33 mouse cellular contexts compared by ENCODE assay signal in the genomic region with DNA sequence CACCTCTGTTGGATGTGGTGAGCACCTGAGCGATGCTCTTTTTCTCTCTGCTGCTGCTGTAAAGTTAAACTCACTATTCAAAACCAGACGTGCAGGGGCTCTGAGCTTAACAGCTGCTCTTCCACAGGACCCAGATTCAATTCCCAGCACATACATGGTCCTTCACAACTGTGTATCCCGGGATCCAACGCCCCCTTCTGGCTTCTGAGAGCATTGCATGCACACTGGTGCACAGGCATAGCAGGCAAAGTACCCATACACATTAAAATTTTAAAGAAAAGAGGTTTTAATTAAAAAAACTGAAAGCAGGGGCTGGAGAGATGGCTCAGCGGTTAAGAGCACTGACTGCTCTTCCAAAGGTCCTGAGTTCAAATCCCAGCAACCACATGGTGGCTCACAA. TPM values are rescaled to one million over a fixed set of nuclear protein-coding genes. Genes with fewer than 3 reads are reported as not detected.
DNase-seq lines count a peak whose midpoint lies in the region; ATAC-seq and TF ChIP-seq lines count a peak whose summit lies in the region.
"Had no signal": no experiment of that assay in that cellular context is flagged by ENCODE, and none has a peak within 500 bp of the region (broad histone marks: within the 10 kb centered on the region; RNA-seq: fewer than 3 reads in every experiment).

No protein-coding gene starts in this region.

- H3K36me3 ChIP-seq in intestine, postnatal 0 days (ENCODE audit: control insufficient read depth, insufficient read depth): no peaks in the 10 kb centered on the region
- no peaks in the 10 kb centered on the region for H3K36me3 ChIP-seq in intestine, embryonic 15.5 days
- H3K36me3 ChIP-seq in liver, postnatal 0 days (replicated peaks; ENCODE audit: insufficient read depth, low read length): no peaks in the 10 kb centered on the region
- H3K36me3 ChIP-seq in liver, embryonic 11.5 days (ENCODE audit: control insufficient read depth, insufficient read depth, low read length): no peaks in the 10 kb centered on the region
- no peaks in the 10 kb centered on the region for H3K36me3 ChIP-seq in G1E (replicated peaks)
- no peaks in the 10 kb centered on the region for H3K36me3 ChIP-seq in small intestine, adult 2 months (ENCODE audit: control insufficient read depth, insufficient read depth, low read length)
- H3K36me3 ChIP-seq: heart, embryonic 10.5 days; heart, embryonic 15.5 days; hindbrain, embryonic 12.5 days; neural tube, embryonic 12.5 days had no signal

- ATAC-seq in intestine, postnatal 0 days: no peak
- no peak for ATAC-seq in intestine, embryonic 15.5 days
- no peak for ATAC-seq in liver, postnatal 0 days
- ATAC-seq in liver, embryonic 11.5 days (replicated peaks; ENCODE audit: low FRiP score): no peak
- no peak for ATAC-seq in G1E (ENCODE audit: extremely low read depth, insufficient number of reproducible peaks, low FRiP score, poor library complexity, severe bottlenecking)
- ATAC-seq: forebrain, postnatal 0 days; hindbrain, postnatal 0 days; intestine, embryonic 16.5 days; midbrain, embryonic 16.5 days had no signal

- no peak for TF ChIP-seq EP300 in liver, postnatal 0 days (IDR thresholded peaks at IDR 0.05; ENCODE audit: low read depth)

- TF ChIP-seq CTCF in intestine, postnatal 0 days (IDR thresholded peaks at IDR 0.05; ENCODE audit: low read depth): peak; percentile 32
- TF ChIP-seq CTCF in liver, postnatal 0 days (IDR thresholded peaks at IDR 0.05; ENCODE audit: low read depth): peak; percentile 38
- 0 out of 2 replicates have a peak, but pooled peaks have one; percentile 23 for TF ChIP-seq CTCF in G1E (IDR thresholded peaks at IDR 0.05; ENCODE audit: low read depth, low read length)
- TF ChIP-seq CTCF in small intestine, adult 2 months (IDR thresholded peaks at IDR 0.05; ENCODE audit: extremely low read depth, insufficient read length, insufficient replicate concordance, low read depth, low read length): peak; percentile 11; the same call in 1 of the 2 replicates

- peaks cover 6% of the 10 kb centered on the region; the same call in 1 of the 2 replicates for H3K27me3 ChIP-seq in intestine, postnatal 0 days (replicated peaks; ENCODE audit: control insufficient read depth, insufficient read depth, low read length)
- H3K27me3 ChIP-seq in intestine, embryonic 15.5 days (replicated peaks): peaks cover 12% of the 10 kb centered on the region; the same call in 1 of the 2 replicates
- peaks cover 12% of the 10 kb centered on the region; the same call in 1 of the 2 replicates for H3K27me3 ChIP-seq in liver, postnatal 0 days (ENCODE audit: insufficient read depth, low read length)
- H3K27me3 ChIP-seq in liver, embryonic 11.5 days (replicated peaks; ENCODE audit: control insufficient read depth, insufficient read depth, low read length): peaks cover 12% of the 10 kb centered on the region
- H3K27me3 ChIP-seq in G1E (ENCODE audit: insufficient read depth, low read length): peaks cover 44% of the 10 kb centered on the region
- H3K27me3 ChIP-seq in small intestine, adult 2 months (ENCODE audit: control insufficient read depth, insufficient read depth, low read length): no peaks in the 10 kb centered on the region

- DNase-seq in liver, postnatal 0 days: no peak
- no peak for DNase-seq in liver, embryonic 11.5 days (ENCODE audit: low spot score)
- no peak for DNase-seq in G1E (ENCODE audit: low spot score)
- no peak for DNase-seq in adrenal gland, postnatal 14 days
- DNase-seq: adrenal gland, postnatal 25 days; cerebellum, adult 18-20 months; cerebellum, postnatal 14 days; forebrain, postnatal 0 days; gastrocnemius, postnatal 10 days; kidney, adult 9 months; kidney, postnatal 25 days; left cerebral cortex, postnatal 4 days; lung, adult 18-20 months; lung, postnatal 10 days; right cerebral cortex, adult 18-20 months had no signal

- WGBS in intestine, postnatal 0 days: 52% methylated on average over 5 of the region's 5 CpGs
- whole genome bisulfite sequencing in intestine, embryonic 15.5 days: 56% methylated on average over 5 of the region's 5 CpGs
- 49% methylated on average over 5 of the region's 5 CpGs for WGBS in liver, postnatal 0 days (ENCODE audit: insufficient replicate concordance)
- 43% methylated on average over 5 of the region's 5 CpGs for WGBS in liver, embryonic 11.5 days
- WGBS in small intestine, adult 2 months: 53% methylated on average over 5 of the region's 5 CpGs

- H3K27ac ChIP-seq in intestine, postnatal 0 days (ENCODE audit: low read depth, low read length): no peak overlapping the region
- no peak overlapping the region for H3K27ac ChIP-seq in intestine, embryonic 15.5 days
- no peak overlapping the region for H3K27ac ChIP-seq in liver, postnatal 0 days (ENCODE audit: low read depth)
- no peak overlapping the region for H3K27ac ChIP-seq in liver, embryonic 11.5 days (ENCODE audit: low read depth, low read length)
- H3K27ac ChIP-seq in small intestine, adult 2 months (ENCODE audit: insufficient read depth, low read depth, low read length): no peak overlapping the region
- H3K27ac ChIP-seq: heart, embryonic 10.5 days; heart, embryonic 15.5 days; hindbrain, embryonic 12.5 days; hindbrain, postnatal 0 days; neural tube, embryonic 12.5 days had no signal

- no peak for TF ChIP-seq POLR2A in small intestine, adult 2 months (IDR thresholded peaks at IDR 0.05; ENCODE audit: low read depth, low read length)

- no peak overlapping the region for H3K9ac ChIP-seq in intestine, postnatal 0 days (ENCODE audit: low read depth, low read length)
- H3K9ac ChIP-seq in intestine, embryonic 15.5 days: no peak overlapping the region
- no peak overlapping the region for H3K9ac ChIP-seq in liver, postnatal 0 days (replicated peaks)
- no peak overlapping the region for H3K9ac ChIP-seq in liver, embryonic 11.5 days (ENCODE audit: low read depth, low read length)
- H3K9ac ChIP-seq: forebrain, postnatal 0 days; heart, embryonic 15.5 days; hindbrain, embryonic 12.5 days; neural tube, embryonic 12.5 days had no signal

- no peaks in the 10 kb centered on the region for H3K4me1 ChIP-seq in intestine, postnatal 0 days (replicated peaks; ENCODE audit: control insufficient read depth, insufficient read depth, low read length)
- H3K4me1 ChIP-seq in intestine, embryonic 15.5 days (replicated peaks): no peaks in the 10 kb centered on the region
- H3K4me1 ChIP-seq in liver, postnatal 0 days (ENCODE audit: insufficient read depth): no peaks in the 10 kb centered on the region
- H3K4me1 ChIP-seq in liver, embryonic 11.5 days (replicated peaks; ENCODE audit: control insufficient read depth, insufficient read depth, low read length): no peaks in the 10 kb centered on the region
- no peaks in the 10 kb centered on the region for H3K4me1 ChIP-seq in G1E (ENCODE audit: insufficient read depth, low read depth, low read length)
- H3K4me1 ChIP-seq in small intestine, adult 2 months (ENCODE audit: control insufficient read depth, insufficient read depth, insufficient read length, low read length): 0 out of 2 replicates have a peak, but pooled peaks cover 3% of the 10 kb centered on the region
- H3K4me1 ChIP-seq: hindbrain, embryonic 12.5 days; neural tube, embryonic 12.5 days had no signal

- no peaks in the 10 kb centered on the region for H3K9me3 ChIP-seq in intestine, postnatal 0 days (ENCODE audit: control insufficient read depth)
- H3K9me3 ChIP-seq in intestine, embryonic 15.5 days: no peaks in the 10 kb centered on the region
- H3K9me3 ChIP-seq in liver, postnatal 0 days (ENCODE audit: low read length): no peaks in the 10 kb centered on the region
- H3K9me3 ChIP-seq in liver, embryonic 11.5 days (ENCODE audit: control insufficient read depth, low read length): no peaks in the 10 kb centered on the region
- H3K9me3 ChIP-seq in G1E (replicated peaks): no peaks in the 10 kb centered on the region
- H3K9me3 ChIP-seq: heart, embryonic 10.5 days; heart, embryonic 15.5 days; hindbrain, embryonic 12.5 days; neural tube, embryonic 12.5 days had no signal

- no peak overlapping the region for H3K4me2 ChIP-seq in intestine, postnatal 0 days (replicated peaks; ENCODE audit: low read depth)
- no peak overlapping the region for H3K4me2 ChIP-seq in intestine, embryonic 15.5 days (replicated peaks)
- H3K4me2 ChIP-seq in liver, postnatal 0 days (ENCODE audit: low read depth, low read length): no peak overlapping the region
- H3K4me2 ChIP-seq in liver, embryonic 11.5 days: no peak overlapping the region
- H3K4me2 ChIP-seq: heart, embryonic 15.5 days; hindbrain, embryonic 12.5 days; midbrain, embryonic 11.5 days; neural tube, embryonic 12.5 days had no signal

- no peak overlapping the region for H3K4me3 ChIP-seq in intestine, postnatal 0 days (ENCODE audit: low read depth, low read length)
- H3K4me3 ChIP-seq in intestine, embryonic 15.5 days (replicated peaks): no peak overlapping the region
- H3K4me3 ChIP-seq in liver, postnatal 0 days (ENCODE audit: low read depth, low read length): no peak overlapping the region
- H3K4me3 ChIP-seq in liver, embryonic 11.5 days (ENCODE audit: low read depth, low read length): no peak overlapping the region
- H3K4me3 ChIP-seq in G1E (ENCODE audit: low read depth, low read length): no peak overlapping the region
- H3K4me3 ChIP-seq in small intestine, adult 2 months (ENCODE audit: low read depth, low read length): no peak overlapping the region
- H3K4me3 ChIP-seq: erythroblast, embryonic 14.5 days; heart, embryonic 10.5 days; heart, embryonic 15.5 days; hindbrain, embryonic 12.5 days; myocyte; neural tube, embryonic 12.5 days had no signal

RNA-seq across cellular contexts. Expression of gene Zfand2a, which starts 12.6 kb away (rescaled TPM):
- 6.1 and 6.7 TPM in 2 replicates for polyA plus RNA-seq in intestine, postnatal 0 days (2015; fragmentation: Nextera tagmentation; extraction: Ambion mirVana)
- polyA plus RNA-seq in intestine, embryonic 15.5 days (2015; fragmentation: Nextera tagmentation; extraction: Ambion mirVana): 6.0 and 7.0 TPM in 2 replicates
- polyA plus RNA-seq in liver, postnatal 0 days (2015; fragmentation: Nextera tagmentation; extraction: Ambion mirVana): 1.8 TPM in 2 replicates
- 4.6 and 5.7 TPM in 2 replicates for polyA plus RNA-seq in liver, embryonic 11.5 days (2014; fragmentation: Nextera tagmentation; extraction: Ambion mirVana)
- total RNA-seq in G1E (2014; fragmentation: Nextera tagmentation) (22.7 and 26.0 TPM in 2 replicates), G1E (2017) (10.2 and 13.7 TPM in 2 replicates)
- 1.8 and 2.7 TPM in 2 replicates for polyA plus RNA-seq in G1E (2012)
- polyA plus RNA-seq in small intestine, adult 2 months (2012; rRNA removed): 9.6 and 22.6 TPM in 2 replicates
- total RNA-seq in adrenal gland, postnatal 14 days (2021): 23.2 and 24.1 TPM in 2 replicates

RNA-seq across cellular contexts. Expression of gene 3110082I17Rik, which starts 36.6 kb away (rescaled TPM):
- polyA plus RNA-seq in intestine, postnatal 0 days (2015; fragmentation: Nextera tagmentation; extraction: Ambion mirVana): 8.3 and 8.5 TPM in 2 replicates
- 31.8 and 38.4 TPM in 2 replicates for polyA plus RNA-seq in intestine, embryonic 15.5 days (2015; fragmentation: Nextera tagmentation; extraction: Ambion mirVana)
- 7.5 and 9.5 TPM in 2 replicates for polyA plus RNA-seq in liver, postnatal 0 days (2015; fragmentation: Nextera tagmentation; extraction: Ambion mirVana)
- polyA plus RNA-seq in liver, embryonic 11.5 days (2014; fragmentation: Nextera tagmentation; extraction: Ambion mirVana): 49.4 and 52.0 TPM in 2 replicates
- total RNA-seq in G1E (2014; fragmentation: Nextera tagmentation) (12.7 and 16.4 TPM in 2 replicates), G1E (2017) (18.8 and 20.5 TPM in 2 replicates)
- 48.6 and 62.6 TPM in 2 replicates for polyA plus RNA-seq in G1E (2012)
- polyA plus RNA-seq in small intestine, adult 2 months (2012; rRNA removed): 6.1 and 6.2 TPM in 2 replicates
- 9.6 and 11.2 TPM in 2 replicates for total RNA-seq in adrenal gland, postnatal 14 days (2021)

RNA-seq across cellular contexts. Expression of gene Uncx, which starts 46.4 kb away (rescaled TPM):
- not detected in 2 replicates for polyA plus RNA-seq in intestine, postnatal 0 days (2015; fragmentation: Nextera tagmentation; extraction: Ambion mirVana)
- polyA plus RNA-seq in intestine, embryonic 15.5 days (2015; fragmentation: Nextera tagmentation; extraction: Ambion mirVana): 0.23 TPM in 1 of 2 replicates, not detected in the other
- not detected in 2 replicates for polyA plus RNA-seq in liver, postnatal 0 days (2015; fragmentation: Nextera tagmentation; extraction: Ambion mirVana)
- not detected in 2 replicates for polyA plus RNA-seq in liver, embryonic 11.5 days (2014; fragmentation: Nextera tagmentation; extraction: Ambion mirVana)
- total RNA-seq in G1E (2014; fragmentation: Nextera tagmentation) (not detected in 2 replicates), G1E (2017) (not detected in 2 replicates)
- not detected in 2 replicates for polyA plus RNA-seq in G1E (2012)
- not detected in 2 replicates for polyA plus RNA-seq in small intestine, adult 2 months (2012; rRNA removed)
- total RNA-seq in adrenal gland, postnatal 14 days (2021): 0.15 TPM in 1 of 2 replicates, not detected in the other
- total RNA-seq: adrenal gland, postnatal 25 days; gastrocnemius, postnatal 10 days; granulocyte monocyte progenitor cell, adult 5-6 weeks; heart, postnatal 25 days; layer of hippocampus, postnatal 25 days had no signal
- polyA plus RNA-seq: cortical plate, adult 2 months; erythroblast, embryonic 14.5 days; heart, embryonic 15.5 days; intestine, embryonic 16.5 days; myocyte; spleen, adult 2 months had no signal
